Comparison of ENCODE assay signal across 24 mouse cellular contexts in genomic region chr16:49532071-49532686, GRCm38 (mm10).
DNase-seq lines count a peak whose midpoint lies in the region; ATAC-seq and TF ChIP-seq lines count a peak whose summit lies in the region.
"Had no signal": no experiment of that assay in that cellular context is flagged by ENCODE, and none has a peak within 500 bp of the region (broad histone marks: within the 10 kb centered on the region; RNA-seq: fewer than 3 reads in every experiment).

No protein-coding gene starts in this region.

- no peak overlapping the region for H3K27ac ChIP-seq in embryonic facial prominence, embryonic 12.5 days
- H3K27ac ChIP-seq in embryonic facial prominence, embryonic 10.5 days (replicated peaks): no peak overlapping the region
- no peak overlapping the region for H3K27ac ChIP-seq in intestine, postnatal 0 days (ENCODE audit: low read depth, low read length)
- no peak overlapping the region for H3K27ac ChIP-seq in intestine, embryonic 15.5 days
- no peak overlapping the region for H3K27ac ChIP-seq in midbrain, embryonic 11.5 days (ENCODE audit: low read depth, low read length)
- H3K27ac ChIP-seq in midbrain, embryonic 16.5 days (ENCODE audit: low read length): no peak overlapping the region
- no peak overlapping the region for H3K27ac ChIP-seq in stomach, embryonic 14.5 days (ENCODE audit: low read length)
- no peak overlapping the region for H3K27ac ChIP-seq in stomach, postnatal 0 days (replicated peaks)
- H3K27ac ChIP-seq: embryonic facial prominence, embryonic 13.5 days; heart, adult 2 months; limb, embryonic 13.5 days; liver, embryonic 14.5 days had no signal

- ATAC-seq in embryonic facial prominence, embryonic 12.5 days (ENCODE audit: insufficient number of reproducible peaks, insufficient read depth, low FRiP score, low TSS enrichment): 0 out of 2 replicates have a peak, but pooled peaks have one; percentile 35
- peak; percentile 80; the same call in 1 of the 2 replicates for ATAC-seq in intestine, postnatal 0 days
- ATAC-seq in intestine, embryonic 15.5 days: no peak
- peak; percentile 67 for ATAC-seq in midbrain, embryonic 11.5 days (ENCODE audit: low FRiP score)
- no peak for ATAC-seq in midbrain, embryonic 16.5 days
- ATAC-seq in stomach, embryonic 14.5 days (ENCODE audit: insufficient number of reproducible peaks, insufficient read depth, low FRiP score, low read depth): 0 out of 2 replicates have a peak, but pooled peaks have one; percentile 15
- ATAC-seq in stomach, postnatal 0 days (ENCODE audit: low FRiP score, low TSS enrichment): no peak
- ATAC-seq: activated CD4-positive, CD25-positive, alpha-beta regulatory T cell, adult 4 months; forebrain, embryonic 16.5 days; lung, postnatal 0 days had no signal

- no peak for DNase-seq in embryonic facial prominence, embryonic 10.5 days (ENCODE audit: low spot score)
- DNase-seq in midbrain, embryonic 11.5 days (ENCODE audit: low spot score, missing footprints): peak; percentile 70
- no peak for DNase-seq in stomach, postnatal 0 days (ENCODE audit: low spot score)
- DNase-seq: adrenal gland, adult 8-10 months; cerebellum, adult 18-20 months; gastrocnemius, postnatal 14 days; heart, adult 2 months; layer of hippocampus, adult 9-11 months; retina, postnatal 1 day; right cerebral cortex, postnatal 25 days; thymus, adult 18-20 months; thymus, postnatal 36 days had no signal

- no peaks in the 10 kb centered on the region for H3K9me3 ChIP-seq in embryonic facial prominence, embryonic 12.5 days
- H3K9me3 ChIP-seq in embryonic facial prominence, embryonic 10.5 days: no peaks in the 10 kb centered on the region
- H3K9me3 ChIP-seq in intestine, postnatal 0 days (ENCODE audit: control insufficient read depth): no peaks in the 10 kb centered on the region
- no peaks in the 10 kb centered on the region for H3K9me3 ChIP-seq in intestine, embryonic 15.5 days
- H3K9me3 ChIP-seq in midbrain, embryonic 11.5 days (ENCODE audit: control insufficient read depth, low read length): no peaks in the 10 kb centered on the region
- no peaks in the 10 kb centered on the region for H3K9me3 ChIP-seq in midbrain, embryonic 16.5 days (replicated peaks; ENCODE audit: control insufficient read depth, low read length, poor library complexity, severe bottlenecking)
- no peaks in the 10 kb centered on the region for H3K9me3 ChIP-seq in stomach, embryonic 14.5 days (ENCODE audit: control insufficient read depth, low read depth, low read length)
- H3K9me3 ChIP-seq in stomach, postnatal 0 days (ENCODE audit: control insufficient read depth, low read length): no peaks in the 10 kb centered on the region
- H3K9me3 ChIP-seq: embryonic facial prominence, embryonic 13.5 days; limb, embryonic 13.5 days had no signal

- H3K9ac ChIP-seq in embryonic facial prominence, embryonic 12.5 days: no peak overlapping the region
- no peak overlapping the region for H3K9ac ChIP-seq in intestine, postnatal 0 days (ENCODE audit: low read depth, low read length)
- H3K9ac ChIP-seq in intestine, embryonic 15.5 days: no peak overlapping the region
- no peak overlapping the region for H3K9ac ChIP-seq in midbrain, embryonic 11.5 days (ENCODE audit: low read length)
- no peak overlapping the region for H3K9ac ChIP-seq in midbrain, embryonic 16.5 days (ENCODE audit: low read depth, low read length)
- H3K9ac ChIP-seq in stomach, embryonic 14.5 days (replicated peaks; ENCODE audit: low read depth, low read length): no peak overlapping the region
- H3K9ac ChIP-seq in stomach, postnatal 0 days (ENCODE audit: low read length): no peak overlapping the region
- H3K9ac ChIP-seq: embryonic facial prominence, embryonic 13.5 days; limb, embryonic 13.5 days; liver, embryonic 14.5 days had no signal

- H3K36me3 ChIP-seq in embryonic facial prominence, embryonic 12.5 days: no peaks in the 10 kb centered on the region
- H3K36me3 ChIP-seq in embryonic facial prominence, embryonic 10.5 days (replicated peaks): no peaks in the 10 kb centered on the region
- no peaks in the 10 kb centered on the region for H3K36me3 ChIP-seq in intestine, postnatal 0 days (ENCODE audit: control insufficient read depth, insufficient read depth)
- H3K36me3 ChIP-seq in intestine, embryonic 15.5 days: no peaks in the 10 kb centered on the region
- H3K36me3 ChIP-seq in midbrain, embryonic 11.5 days (ENCODE audit: control insufficient read depth, insufficient read depth, low read length): no peaks in the 10 kb centered on the region
- no peaks in the 10 kb centered on the region for H3K36me3 ChIP-seq in midbrain, embryonic 16.5 days (ENCODE audit: control insufficient read depth, insufficient read depth, low read length)
- no peaks in the 10 kb centered on the region for H3K36me3 ChIP-seq in stomach, embryonic 14.5 days (ENCODE audit: control insufficient read depth, insufficient read depth, low read length)
- H3K36me3 ChIP-seq in stomach, postnatal 0 days (ENCODE audit: control insufficient read depth, insufficient read depth, low read length): no peaks in the 10 kb centered on the region
- H3K36me3 ChIP-seq: embryonic facial prominence, embryonic 13.5 days; limb, embryonic 13.5 days had no signal

- H3K4me1 ChIP-seq in embryonic facial prominence, embryonic 12.5 days: peaks cover 4% of the 10 kb centered on the region; the same call in 1 of the 2 replicates
- H3K4me1 ChIP-seq in embryonic facial prominence, embryonic 10.5 days: peaks cover 7% of the 10 kb centered on the region; the same call in 1 of the 2 replicates
- no peaks in the 10 kb centered on the region for H3K4me1 ChIP-seq in intestine, postnatal 0 days (replicated peaks; ENCODE audit: control insufficient read depth, insufficient read depth, low read length)
- H3K4me1 ChIP-seq in intestine, embryonic 15.5 days (replicated peaks): 0 out of 2 replicates have a peak, but pooled peaks cover 3% of the 10 kb centered on the region
- H3K4me1 ChIP-seq in midbrain, embryonic 11.5 days (ENCODE audit: control insufficient read depth, insufficient read depth, low read length): no peaks in the 10 kb centered on the region
- H3K4me1 ChIP-seq in midbrain, embryonic 16.5 days (ENCODE audit: control insufficient read depth, insufficient read depth, low read length): 0 out of 2 replicates have a peak, but pooled peaks cover 2% of the 10 kb centered on the region
- no peaks in the 10 kb centered on the region for H3K4me1 ChIP-seq in stomach, embryonic 14.5 days (ENCODE audit: control insufficient read depth, insufficient read depth, low read length)
- no peaks in the 10 kb centered on the region for H3K4me1 ChIP-seq in stomach, postnatal 0 days (replicated peaks; ENCODE audit: control insufficient read depth, insufficient read depth)
- H3K4me1 ChIP-seq: limb, embryonic 13.5 days had no signal

- TF ChIP-seq CTCF in intestine, postnatal 0 days (IDR thresholded peaks at IDR 0.05; ENCODE audit: low read depth): no peak
- no peak for TF ChIP-seq CTCF in stomach, postnatal 0 days (IDR thresholded peaks at IDR 0.05; ENCODE audit: low read depth)

- no peaks in the 10 kb centered on the region for H3K27me3 ChIP-seq in embryonic facial prominence, embryonic 12.5 days
- H3K27me3 ChIP-seq in embryonic facial prominence, embryonic 10.5 days (replicated peaks; ENCODE audit: low read depth, poor library complexity, severe bottlenecking): no peaks in the 10 kb centered on the region
- H3K27me3 ChIP-seq in intestine, postnatal 0 days (replicated peaks; ENCODE audit: control insufficient read depth, insufficient read depth, low read length): no peaks in the 10 kb centered on the region
- H3K27me3 ChIP-seq in intestine, embryonic 15.5 days (replicated peaks): no peaks in the 10 kb centered on the region
- H3K27me3 ChIP-seq in midbrain, embryonic 11.5 days (ENCODE audit: control insufficient read depth, insufficient read depth, low read length): no peaks in the 10 kb centered on the region
- no peaks in the 10 kb centered on the region for H3K27me3 ChIP-seq in midbrain, embryonic 16.5 days (ENCODE audit: control insufficient read depth, insufficient read depth, low read depth, low read length)
- H3K27me3 ChIP-seq in stomach, embryonic 14.5 days (ENCODE audit: control insufficient read depth, insufficient read depth, low read length): no peaks in the 10 kb centered on the region
- no peaks in the 10 kb centered on the region for H3K27me3 ChIP-seq in stomach, postnatal 0 days (ENCODE audit: control insufficient read depth, insufficient read depth, low read length)
- H3K27me3 ChIP-seq: embryonic facial prominence, embryonic 13.5 days; limb, embryonic 13.5 days had no signal

- TF ChIP-seq EP300 in stomach, postnatal 0 days (optimal IDR thresholded peaks at IDR 0.05): no peak

- no peak overlapping the region for H3K4me3 ChIP-seq in embryonic facial prominence, embryonic 12.5 days
- H3K4me3 ChIP-seq in embryonic facial prominence, embryonic 10.5 days: no peak overlapping the region
- no peak overlapping the region for H3K4me3 ChIP-seq in intestine, postnatal 0 days (ENCODE audit: low read depth, low read length)
- H3K4me3 ChIP-seq in intestine, embryonic 15.5 days (replicated peaks): no peak overlapping the region
- H3K4me3 ChIP-seq in midbrain, embryonic 11.5 days (ENCODE audit: low read depth, low read length): no peak overlapping the region
- H3K4me3 ChIP-seq in midbrain, embryonic 16.5 days (ENCODE audit: low read depth, low read length): no peak overlapping the region
- no peak overlapping the region for H3K4me3 ChIP-seq in stomach, embryonic 14.5 days (ENCODE audit: low read depth, low read length)
- no peak overlapping the region for H3K4me3 ChIP-seq in stomach, postnatal 0 days (ENCODE audit: low read depth, low read length)
- H3K4me3 ChIP-seq: embryonic facial prominence, embryonic 13.5 days; erythroblast, embryonic 14.5 days; heart, adult 2 months; limb, embryonic 13.5 days had no signal

- WGBS in embryonic facial prominence, embryonic 12.5 days: 84% methylated on average over 7 of the region's 7 CpGs
- 84% methylated on average over 7 of the region's 7 CpGs for WGBS in embryonic facial prominence, embryonic 10.5 days
- WGBS in intestine, postnatal 0 days: 66% methylated on average over 7 of the region's 7 CpGs
- WGBS in intestine, embryonic 15.5 days: 63% methylated on average over 7 of the region's 7 CpGs
- WGBS in midbrain, embryonic 11.5 days: 81% methylated on average over 7 of the region's 7 CpGs
- WGBS in midbrain, embryonic 16.5 days: 73% methylated on average over 7 of the region's 7 CpGs
- 69% methylated on average over 7 of the region's 7 CpGs for WGBS in stomach, embryonic 14.5 days
- 70% methylated on average over 7 of the region's 7 CpGs for WGBS in stomach, postnatal 0 days

- H3K4me2 ChIP-seq in embryonic facial prominence, embryonic 12.5 days (replicated peaks): no peak overlapping the region
- no peak overlapping the region for H3K4me2 ChIP-seq in intestine, postnatal 0 days (replicated peaks; ENCODE audit: low read depth)
- no peak overlapping the region for H3K4me2 ChIP-seq in intestine, embryonic 15.5 days (replicated peaks)
- no peak overlapping the region for H3K4me2 ChIP-seq in midbrain, embryonic 11.5 days
- no peak overlapping the region for H3K4me2 ChIP-seq in midbrain, embryonic 16.5 days (ENCODE audit: low read length)
- H3K4me2 ChIP-seq in stomach, embryonic 14.5 days (replicated peaks; ENCODE audit: low read depth, low read length): no peak overlapping the region
- H3K4me2 ChIP-seq in stomach, postnatal 0 days (replicated peaks; ENCODE audit: low read depth): no peak overlapping the region
- H3K4me2 ChIP-seq: embryonic facial prominence, embryonic 13.5 days; limb, embryonic 13.5 days had no signal

Comparison
In these comparisons a context has a peak if more than half of its experiments do, and no peak if none do; other contexts are left out.
1. ATAC-seq: peak in embryonic facial prominence, embryonic 12.5 days (single experiment), intestine, postnatal 0 days (single experiment), midbrain, embryonic 11.5 days (single experiment) and stomach, embryonic 14.5 days (single experiment); none in intestine, embryonic 15.5 days (single experiment), midbrain, embryonic 16.5 days (single experiment) and stomach, postnatal 0 days (single experiment).